ENCODE assay signal across 8 mouse cellular contexts in the genomic region with DNA sequence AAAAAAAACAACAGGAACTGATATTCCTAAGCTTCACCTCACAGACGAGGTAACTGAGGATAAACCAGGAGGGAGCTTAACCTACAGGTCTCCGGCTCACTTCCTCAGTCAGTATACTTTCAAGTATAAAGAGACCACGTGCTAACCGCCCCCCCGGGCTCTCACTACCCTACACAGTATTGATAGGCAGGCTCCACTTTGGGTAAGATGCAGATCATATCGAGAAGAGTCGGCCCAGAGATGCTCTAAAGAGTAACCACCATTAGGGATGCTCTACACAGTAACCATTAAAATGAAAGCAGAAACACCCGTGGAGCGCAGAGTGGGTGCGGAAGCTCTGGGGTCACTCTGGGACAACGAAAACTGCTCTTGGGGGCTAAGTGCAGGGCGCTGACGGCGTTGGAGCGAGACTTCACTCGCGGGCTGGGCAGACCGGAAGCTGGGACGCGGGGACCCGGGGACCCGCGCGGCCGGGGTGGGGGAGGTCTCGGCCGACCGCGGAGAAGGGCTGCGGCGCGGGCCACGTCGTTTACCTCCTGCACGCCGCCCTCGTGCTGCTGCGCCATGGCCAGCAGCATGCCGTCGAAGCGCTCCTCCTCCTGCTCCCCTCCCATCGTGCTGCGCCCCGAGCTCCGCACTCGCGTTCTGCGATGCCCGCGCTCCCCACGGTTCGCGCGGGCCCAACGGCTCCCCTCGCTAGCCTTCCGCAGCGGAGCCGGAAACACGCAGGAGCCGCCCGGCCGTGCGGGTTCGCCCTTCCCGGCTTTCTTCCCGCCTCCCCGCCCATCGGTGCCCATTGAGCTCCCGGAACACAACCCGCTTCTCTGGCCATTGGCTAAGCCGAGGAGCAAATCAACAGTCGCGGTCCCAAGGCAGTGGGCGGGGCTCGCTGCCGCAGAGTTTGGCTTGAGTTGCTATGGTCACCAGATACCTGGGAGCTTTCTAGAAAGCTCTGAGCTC. TPM values are rescaled to one million over a fixed set of nuclear protein-coding genes. Genes with fewer than 3 reads are reported as not detected.
A peak's percentile ranks its signal among the peaks of the same experiment; 100 is the strongest.
DNase-seq lines count a peak whose midpoint lies in the region; ATAC-seq lines count a peak whose summit lies in the region.

A gene (minus strand): TSS at position 725 of the 960 bp plus-strand sequence.

- H3K27me3 ChIP-seq in heart, embryonic 13.5 days (replicated peaks), result no peaks in the 10 kb centered on the region
- H3K27me3 ChIP-seq in liver, embryonic 12.5 days (replicated peaks), result no peaks in the 10 kb centered on the region
- no peaks in the 10 kb centered on the region for H3K27me3 ChIP-seq in stomach, embryonic 15.5 days (replicated peaks)

- H3K36me3 ChIP-seq in heart, embryonic 13.5 days, result peaks cover 28% of the 10 kb centered on the region
- H3K36me3 ChIP-seq in liver, embryonic 12.5 days, result peaks cover 37% of the 10 kb centered on the region
- H3K36me3 ChIP-seq in stomach, embryonic 15.5 days, result peaks cover 11% of the 10 kb centered on the region; the same call in 1 of the 2 replicates

- H3K9ac ChIP-seq in heart, embryonic 13.5 days, result peak within 1 kb of the TSS; percentile 96
- peak within 1 kb of the TSS; percentile 92 for H3K9ac ChIP-seq in liver, embryonic 12.5 days
- peak within 1 kb of the TSS; percentile 85 for H3K9ac ChIP-seq in stomach, embryonic 15.5 days

- peak; percentile 96 for DNase-seq in CD4-positive, CD25-positive, alpha-beta regulatory T cell, adult 2 months (ENCODE audit: low read depth, low spot score)
- peak; percentile 63 for DNase-seq in fat pad, adult 2 months (ENCODE audit: extremely low read depth, low read depth, low spot score)
- peak; percentile 97 for DNase-seq in kidney, postnatal 10 days
- peak; percentile 92 to 93 for DNase-seq in natural killer cell, adult 2 months (ENCODE audit: low spot score in 2 of 2)

- peak within 1 kb of the TSS; percentile 90 for H3K4me3 ChIP-seq in brown adipose tissue, adult 24 weeks (ENCODE audit: insufficient read depth, low read depth, low read length)
- H3K4me3 ChIP-seq in heart, embryonic 13.5 days, result peak within 1 kb of the TSS; percentile 94
- H3K4me3 ChIP-seq in liver, embryonic 12.5 days, result peak within 1 kb of the TSS; percentile 83
- peak within 1 kb of the TSS; percentile 99 for H3K4me3 ChIP-seq in stomach, embryonic 15.5 days (replicated peaks)

- H3K4me1 ChIP-seq in brown adipose tissue, adult 24 weeks (ENCODE audit: control insufficient read depth, insufficient read depth, insufficient read length, low read length), result peaks cover 3% of the 10 kb centered on the region; the same call in 1 of the 2 replicates
- peaks cover 20% of the 10 kb centered on the region for H3K4me1 ChIP-seq in heart, embryonic 13.5 days
- H3K4me1 ChIP-seq in liver, embryonic 12.5 days, result peaks cover 24% of the 10 kb centered on the region
- H3K4me1 ChIP-seq in stomach, embryonic 15.5 days, result peaks cover 9% of the 10 kb centered on the region; the same call in 1 of the 2 replicates

- peak; percentile 94 for ATAC-seq in heart, embryonic 13.5 days (ENCODE audit: extremely low read depth, insufficient number of reproducible peaks, low FRiP score, low TSS enrichment)
- peak; percentile 98 for ATAC-seq in liver, embryonic 12.5 days
- ATAC-seq in stomach, embryonic 15.5 days (ENCODE audit: insufficient read depth, low FRiP score, low read depth), result peak; percentile 97

- WGBS in heart, embryonic 13.5 days, result under 1% methylated on average over 77 of the region's 77 CpGs
- WGBS in liver, embryonic 12.5 days (ENCODE audit: insufficient replicate concordance), result 1% methylated on average over 63 of the region's 77 CpGs
- WGBS in stomach, embryonic 15.5 days, result under 1% methylated on average over 77 of the region's 77 CpGs

- no peak within 1 kb of the TSS for H3K27ac ChIP-seq in brown adipose tissue, adult 24 weeks (replicated peaks; ENCODE audit: low read depth, low read length)
- peak within 1 kb of the TSS; percentile 68 for H3K27ac ChIP-seq in heart, embryonic 13.5 days (replicated peaks)
- H3K27ac ChIP-seq in liver, embryonic 12.5 days, result peak within 1 kb of the TSS; percentile 83
- H3K27ac ChIP-seq in stomach, embryonic 15.5 days, result peak within 1 kb of the TSS; percentile 68; the same call in 1 of the 2 replicates

- peak within 1 kb of the TSS; percentile 94 for H3K4me2 ChIP-seq in heart, embryonic 13.5 days
- peak within 1 kb of the TSS; percentile 75 for H3K4me2 ChIP-seq in liver, embryonic 12.5 days
- H3K4me2 ChIP-seq in stomach, embryonic 15.5 days, result peak within 1 kb of the TSS; percentile 81

- no peaks in the 10 kb centered on the region for H3K9me3 ChIP-seq in heart, embryonic 13.5 days
- H3K9me3 ChIP-seq in liver, embryonic 12.5 days (replicated peaks), result no peaks in the 10 kb centered on the region
- no peaks in the 10 kb centered on the region for H3K9me3 ChIP-seq in stomach, embryonic 15.5 days

RNA-seq across cellular contexts. Expression of the gene that starts here (rescaled TPM):
- 75.2 and 77.0 TPM in 2 replicates for polyA plus RNA-seq in brown adipose tissue, adult 24 weeks (2012; ENCODE audit: insufficient read depth, insufficient read length, missing spikeins)
- 218 and 226 TPM in 2 replicates for polyA plus RNA-seq in heart, embryonic 13.5 days (2015; fragmentation: Nextera tagmentation; extraction: Ambion mirVana)
- 285 and 299 TPM in 2 replicates for polyA plus RNA-seq in liver, embryonic 12.5 days (2016; fragmentation: Nextera tagmentation; extraction: Ambion mirVana)
- 291 and 292 TPM in 2 replicates for polyA plus RNA-seq in stomach, embryonic 15.5 days (2015; fragmentation: Nextera tagmentation; extraction: Ambion mirVana)
